Mouse (Mus musculus): ENCODE results near the gene Ddr1. TPM values are rescaled to one million over a fixed set of nuclear protein-coding genes. Genes with fewer than 3 reads are reported as not detected.
A peak's percentile ranks its signal among the peaks of the same experiment; 100 is the strongest.

Ddr1 gene
- total and polyA plus RNA-seq, 2 experiments from 2014 or later, result 71.8 to 105 TPM

- no peak for TF ChIP-seq CTCF (IDR thresholded peaks at IDR 0.05; ENCODE audit: low read depth)
- TF ChIP-seq EP300 (IDR thresholded peaks at IDR 0.05; ENCODE audit: low read depth), result no peak
- Histone ChIP-seq H3K9ac (replicated peaks; ENCODE audit: low read depth, low read length) (peak overlapping the region; percentile 40), H3K36me3 (replicated peaks; ENCODE audit: control insufficient read depth, insufficient read depth, low read length) (peaks cover 15% of the 10 kb centered on the region), H3K27ac (ENCODE audit: low read depth) (peak overlapping the region; percentile 82), H3K27me3 (ENCODE audit: control insufficient read depth, insufficient read depth, low read length) (0 out of 2 replicates have a peak, but pooled peaks cover 3% of the 10 kb centered on the region), H3K4me2 (ENCODE audit: low read depth, low read length) (peak overlapping the region; percentile 59), H3K9me3 (replicated peaks; ENCODE audit: control insufficient read depth, low read length) (no peaks in the 10 kb centered on the region), H3K4me1 (ENCODE audit: control insufficient read depth, insufficient read depth) (peaks cover 18% of the 10 kb centered on the region), H3K4me3 (ENCODE audit: low read depth, low read length) (peak overlapping the region; percentile 34)
- WGBS, result 7% methylated on average over 16 of the region's 16 CpGs
- DNase-seq (ENCODE audit: low spot score) (peak; percentile 65), ATAC-seq (ENCODE audit: insufficient read depth, low read depth) (peak; percentile 39)
Measured at GRCm38 (mm10) chr17:35697759-35698500, 6.5 kb downstream of the Ddr1 start.

- 6% methylated on average over 1 of the region's 1 CpGs for WGBS
- peak overlapping the region; percentile 34 for H3K4me3 ChIP-seq (ENCODE audit: low read depth, low read length)
- DNase-seq (ENCODE audit: low spot score), result no peak
- no peaks in the 10 kb centered on the region for H3K9me3 ChIP-seq (replicated peaks; ENCODE audit: control insufficient read depth, low read length)
- H3K4me1 ChIP-seq (ENCODE audit: control insufficient read depth, insufficient read depth), result peaks cover 14% of the 10 kb centered on the region; the same call in 1 of the 2 replicates
- ATAC-seq (ENCODE audit: insufficient read depth, low read depth), result no peak
- peak overlapping the region; percentile 40; the same call in 1 of the 2 replicates for H3K9ac ChIP-seq (replicated peaks; ENCODE audit: low read depth, low read length)
- no peak for TF ChIP-seq EP300 (IDR thresholded peaks at IDR 0.05; ENCODE audit: low read depth)
- TF ChIP-seq CTCF (IDR thresholded peaks at IDR 0.05; ENCODE audit: low read depth), result no peak
- peaks cover 21% of the 10 kb centered on the region for H3K36me3 ChIP-seq (replicated peaks; ENCODE audit: control insufficient read depth, insufficient read depth, low read length)
- H3K27me3 ChIP-seq (ENCODE audit: control insufficient read depth, insufficient read depth, low read length), result 0 out of 2 replicates have a peak, but pooled peaks cover 3% of the 10 kb centered on the region
- peak overlapping the region; percentile 82 for H3K27ac ChIP-seq (ENCODE audit: low read depth)
- H3K4me2 ChIP-seq (ENCODE audit: low read depth, low read length), result peak overlapping the region; percentile 59
Measured at GRCm38 (mm10) chr17:35697429-35697758, 7.0 kb downstream of the Ddr1 start.

GRCm38 (mm10) chr17:35696691-35697090 is 7.7 kb downstream of the Ddr1 start:
- peaks cover 28% of the 10 kb centered on the region for H3K36me3 ChIP-seq (replicated peaks; ENCODE audit: control insufficient read depth, insufficient read depth, low read length)
- peak overlapping the region; percentile 59 for H3K4me2 ChIP-seq (ENCODE audit: low read depth, low read length)
- peaks cover 13% of the 10 kb centered on the region; the same call in 1 of the 2 replicates for H3K4me1 ChIP-seq (ENCODE audit: control insufficient read depth, insufficient read depth)
- no peak overlapping the region for H3K9ac ChIP-seq (replicated peaks; ENCODE audit: low read depth, low read length)
- H3K4me3 ChIP-seq (ENCODE audit: low read depth, low read length), result peak overlapping the region; percentile 0; the same call in 1 of the 2 replicates
- no peak for DNase-seq (ENCODE audit: low spot score)
- 25% methylated on average over 6 of the region's 6 CpGs for WGBS
- no peak for ATAC-seq (ENCODE audit: insufficient read depth, low read depth)
- peak overlapping the region; percentile 82 for H3K27ac ChIP-seq (ENCODE audit: low read depth)
- H3K27me3 ChIP-seq (ENCODE audit: control insufficient read depth, insufficient read depth, low read length), result 0 out of 2 replicates have a peak, but pooled peaks cover 3% of the 10 kb centered on the region
- no peaks in the 10 kb centered on the region for H3K9me3 ChIP-seq (replicated peaks; ENCODE audit: control insufficient read depth, low read length)
- TF ChIP-seq CTCF (IDR thresholded peaks at IDR 0.05; ENCODE audit: low read depth) (no peak), EP300 (IDR thresholded peaks at IDR 0.05; ENCODE audit: low read depth) (no peak)

- 89% methylated on average over 2 of the region's 2 CpGs for WGBS
Measured at GRCm38 (mm10) chr17:35695289-35695688, 9.1 kb downstream of the Ddr1 start.

GRCm38 (mm10) chr17:35693906-35694305 is 10.5 kb downstream of the Ddr1 start:
- DNase-seq (ENCODE audit: low spot score), result no peak
- Histone ChIP-seq H3K9me3 (replicated peaks; ENCODE audit: control insufficient read depth, low read length) (no peaks in the 10 kb centered on the region), H3K36me3 (replicated peaks; ENCODE audit: control insufficient read depth, insufficient read depth, low read length) (peaks cover 55% of the 10 kb centered on the region), H3K27ac (ENCODE audit: low read depth) (no peak overlapping the region), H3K4me1 (ENCODE audit: control insufficient read depth, insufficient read depth) (peaks cover 9% of the 10 kb centered on the region; the same call in 1 of the 2 replicates), H3K27me3 (ENCODE audit: control insufficient read depth, insufficient read depth, low read length) (no peaks in the 10 kb centered on the region), H3K4me3 (ENCODE audit: low read depth, low read length) (no peak overlapping the region), H3K4me2 (ENCODE audit: low read depth, low read length) (no peak overlapping the region), H3K9ac (replicated peaks; ENCODE audit: low read depth, low read length) (no peak overlapping the region)
- ATAC-seq (ENCODE audit: insufficient read depth, low read depth), result no peak
- TF ChIP-seq EP300 (IDR thresholded peaks at IDR 0.05; ENCODE audit: low read depth), result no peak
- TF ChIP-seq CTCF (IDR thresholded peaks at IDR 0.05; ENCODE audit: low read depth), result no peak
- 62% methylated on average over 5 of the region's 5 CpGs for WGBS

More at GRCm38 (mm10) chr17:35695289-35695688, 9.1 kb downstream of the Ddr1 start:
- H3K27me3 ChIP-seq (ENCODE audit: control insufficient read depth, insufficient read depth, low read length), result 0 out of 2 replicates have a peak, but pooled peaks cover 3% of the 10 kb centered on the region
- ATAC-seq (ENCODE audit: insufficient read depth, low read depth) (no peak), DNase-seq (ENCODE audit: low spot score) (peak; percentile 47)
- TF ChIP-seq EP300 (IDR thresholded peaks at IDR 0.05; ENCODE audit: low read depth) (no peak), CTCF (IDR thresholded peaks at IDR 0.05; ENCODE audit: low read depth) (peak; percentile 52)
- no peak overlapping the region for H3K9ac ChIP-seq (replicated peaks; ENCODE audit: low read depth, low read length)
- H3K4me3 ChIP-seq (ENCODE audit: low read depth, low read length), result no peak overlapping the region
- H3K27ac ChIP-seq (ENCODE audit: low read depth), result no peak overlapping the region
- peaks cover 41% of the 10 kb centered on the region for H3K36me3 ChIP-seq (replicated peaks; ENCODE audit: control insufficient read depth, insufficient read depth, low read length)
- no peak overlapping the region for H3K4me2 ChIP-seq (ENCODE audit: low read depth, low read length)
- peaks cover 13% of the 10 kb centered on the region; the same call in 1 of the 2 replicates for H3K4me1 ChIP-seq (ENCODE audit: control insufficient read depth, insufficient read depth)
- H3K9me3 ChIP-seq (replicated peaks; ENCODE audit: control insufficient read depth, low read length), result no peaks in the 10 kb centered on the region
